Mouse (Mus musculus) layer of hippocampus, adult 9-11 months (tissue): ENCODE data around the gene Adamts3.

Source experiments
- DNase-seq: peaks from one replicate; pipeline ENCODE4 v3.0.0; 2022

Gene Adamts3

GRCm38 (mm10) chr5:89814552-89814951, 68.6 kb downstream of the Adamts3 start:
- DNase-seq = no peak

DNA sequence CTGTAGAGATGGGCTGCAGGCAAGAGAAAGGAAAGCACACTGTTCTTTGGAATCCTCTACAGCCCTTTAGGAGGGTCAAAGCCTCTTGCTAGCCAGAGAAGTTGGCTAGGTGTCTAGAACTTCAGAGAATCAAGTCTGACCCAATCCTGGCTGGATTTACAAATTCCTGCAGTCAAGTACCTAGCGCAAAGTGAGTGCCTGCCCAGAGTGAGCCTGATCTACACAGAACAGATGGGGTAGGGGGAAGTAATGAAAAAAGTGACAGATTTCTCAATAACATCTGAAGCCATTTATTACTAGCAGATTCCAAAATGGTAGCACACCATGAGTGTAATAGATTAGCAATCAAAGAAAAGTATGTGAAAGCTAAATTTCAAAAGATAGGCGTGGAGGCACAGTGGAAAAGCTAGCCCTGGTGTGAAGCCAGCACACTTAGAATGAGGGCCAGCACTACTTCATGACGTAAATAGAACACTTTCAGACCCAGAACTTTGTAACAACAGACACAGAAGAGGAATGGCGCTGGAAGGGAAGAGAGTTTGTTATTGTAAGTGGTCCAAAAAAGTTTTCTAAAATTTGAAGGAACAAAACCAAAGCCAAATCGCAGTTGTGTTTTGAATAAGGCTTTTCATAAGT, 82.8 kb downstream of the Adamts3 start:
- DNase-seq = no peak

- no peak for DNase-seq
These were observed 89.4 kb downstream of the Adamts3 start for GRCm38 (mm10) chr5:89793706-89794105.

GRCm38 (mm10) chr5:89784635-89785034, 98.5 kb downstream of the Adamts3 start:
- no peak for DNase-seq

- DNase-seq = no peak
These were observed 103.3 kb downstream of the Adamts3 start for GRCm38 (mm10) chr5:89779823-89780222.

- no peak for DNase-seq
These were observed 104.5 kb downstream of the Adamts3 start for GRCm38 (mm10) chr5:89778610-89779009.

GRCm38 (mm10) chr5:89777411-89777810, 105.7 kb downstream of the Adamts3 start:
- DNase-seq = no peak

DNA sequence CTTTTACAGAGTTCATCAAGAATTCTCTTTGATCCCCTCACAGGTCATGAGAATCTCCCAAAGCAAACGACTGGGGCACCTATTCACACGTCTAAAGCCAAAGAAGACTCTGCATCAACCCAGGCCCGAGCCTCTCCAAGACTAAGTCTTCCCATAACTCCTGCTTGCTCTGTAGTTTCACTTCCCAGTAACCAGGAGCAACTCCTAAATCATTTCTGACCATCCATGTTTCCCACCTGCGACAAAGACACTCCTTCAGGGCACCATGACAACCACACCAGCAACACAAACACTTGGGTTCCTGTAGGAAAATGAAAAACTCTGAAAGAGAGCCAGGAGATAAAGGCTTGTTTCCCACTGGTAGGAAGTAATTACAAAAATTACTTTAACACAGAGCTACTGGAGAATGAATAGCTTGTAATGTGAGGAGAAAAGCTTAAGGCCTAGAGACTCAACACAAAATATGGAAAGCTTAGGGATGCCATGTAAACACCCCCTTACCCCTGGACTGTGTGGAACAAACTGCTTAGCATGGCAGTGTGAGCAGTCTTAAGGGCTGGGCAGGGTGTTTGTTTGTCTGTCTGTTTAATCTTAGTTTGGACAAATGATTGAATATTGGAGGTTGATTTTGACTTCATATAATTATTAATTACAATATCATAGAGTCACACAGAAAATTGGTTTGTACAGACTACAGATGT, 112.3 kb downstream of the Adamts3 start:
- no peak for DNase-seq

DNA sequence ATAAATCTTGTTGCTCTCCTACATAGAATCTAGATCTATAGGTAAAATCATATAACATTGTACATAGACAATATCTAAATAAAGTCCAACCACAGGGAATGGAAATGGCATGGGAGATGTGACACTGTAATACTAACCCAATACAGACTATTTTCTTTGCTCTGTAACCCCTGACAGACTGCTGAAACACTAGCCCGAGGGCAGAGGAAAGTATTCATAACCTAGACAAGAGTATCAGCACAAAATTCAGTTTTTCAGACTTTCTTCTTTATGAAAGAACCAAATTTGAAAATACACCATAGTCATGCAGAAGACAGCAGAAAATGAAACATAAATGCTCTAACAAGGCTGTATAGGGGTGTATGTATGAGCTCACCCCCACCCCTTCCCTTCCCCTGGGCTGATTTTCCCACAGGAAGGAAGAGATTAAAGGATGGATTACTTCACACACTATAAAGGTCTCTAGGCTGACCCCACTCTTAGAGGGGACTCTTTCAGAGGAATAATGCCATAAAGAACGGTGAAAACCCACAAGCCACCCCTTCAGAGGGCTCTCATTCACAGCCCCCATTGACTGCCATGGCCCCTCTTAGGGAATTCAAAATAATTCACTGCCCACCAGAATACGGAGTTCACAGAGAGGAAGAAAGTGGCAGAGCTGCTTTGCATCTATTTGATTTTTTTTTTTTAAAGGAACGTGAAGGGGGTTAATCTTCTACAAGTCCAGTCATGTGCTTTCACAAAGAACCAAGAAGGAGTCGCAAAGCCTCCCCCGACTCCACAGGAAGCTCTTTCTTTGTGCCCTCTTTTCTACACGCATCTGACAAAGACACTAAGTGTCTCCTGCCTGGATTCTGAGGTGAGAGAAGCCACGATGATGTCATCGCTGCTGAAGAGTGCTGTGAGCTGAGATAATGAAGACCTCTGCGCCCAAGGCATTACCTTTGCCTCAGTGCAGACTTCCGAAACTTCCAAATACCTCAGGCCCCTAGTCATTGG, 119.6 kb downstream of the Adamts3 start:
- no peak for DNase-seq

- DNase-seq = no peak
These were observed 122.8 kb downstream of the Adamts3 start for GRCm38 (mm10) chr5:89760368-89760767.

GRCm38 (mm10) chr5:89751836-89752235, 131.3 kb downstream of the Adamts3 start:
- no peak for DNase-seq

DNA sequence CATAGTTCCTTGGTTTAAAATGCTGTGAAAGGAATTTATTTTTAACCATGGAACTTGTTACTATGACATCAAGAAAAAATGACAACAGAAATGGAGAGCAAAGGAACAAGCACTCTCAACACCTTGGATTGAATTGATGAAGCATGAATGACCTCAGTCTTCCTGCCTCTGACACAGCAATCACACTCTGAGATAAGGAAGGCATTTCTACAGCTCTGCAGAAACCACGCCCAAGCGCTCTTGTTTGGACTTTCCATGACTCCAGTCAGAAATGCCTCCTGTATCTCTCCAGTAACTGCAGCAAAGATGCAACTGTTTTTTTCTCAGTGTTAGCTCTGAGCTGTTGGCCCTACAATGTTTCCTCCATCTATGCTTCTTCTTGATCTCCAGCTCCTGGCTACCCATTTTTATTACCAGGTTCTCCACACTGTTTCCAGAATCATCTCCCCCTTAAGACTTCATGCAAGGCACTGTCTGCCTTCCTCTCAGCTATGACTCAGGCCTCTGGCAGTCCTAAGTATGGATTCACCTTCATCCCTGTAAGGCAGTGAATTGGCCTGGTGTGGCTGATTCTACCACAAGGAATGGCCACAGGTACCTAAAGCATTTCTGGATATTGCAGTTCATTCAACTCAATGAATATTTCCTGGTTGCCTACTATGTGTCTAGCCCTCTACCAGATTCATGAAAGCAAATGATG, 134.8 kb downstream of the Adamts3 start:
- DNase-seq = no peak

GRCm38 (mm10) chr5:89747149-89747659, 135.9 kb downstream of the Adamts3 start:
- DNase-seq = no peak

- no peak for DNase-seq
These were observed 138.0 kb downstream of the Adamts3 start for GRCm38 (mm10) chr5:89745112-89745511.

- DNase-seq = no peak
These were observed 148.4 kb downstream of the Adamts3 start for GRCm38 (mm10) chr5:89734759-89735158.

DNA sequence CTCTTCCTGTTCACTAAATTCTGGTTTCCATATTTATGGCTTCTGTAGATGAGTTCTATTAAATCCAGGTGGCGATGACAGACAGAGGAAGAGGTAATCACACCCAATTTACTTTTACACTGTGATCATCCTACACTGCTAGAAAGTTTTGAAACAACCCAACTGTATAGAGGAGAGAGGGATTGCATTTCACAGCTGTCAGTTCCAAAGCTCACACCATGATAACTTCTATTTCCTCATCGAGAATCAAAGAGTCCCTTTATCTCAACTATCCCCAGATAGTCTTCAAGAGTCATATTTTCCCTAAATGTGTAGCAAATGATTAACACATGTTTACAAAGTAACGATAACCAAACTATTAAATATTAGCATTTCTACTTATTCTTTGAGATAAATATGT, 152.7 kb downstream of the Adamts3 start:
- no peak for DNase-seq

DNA sequence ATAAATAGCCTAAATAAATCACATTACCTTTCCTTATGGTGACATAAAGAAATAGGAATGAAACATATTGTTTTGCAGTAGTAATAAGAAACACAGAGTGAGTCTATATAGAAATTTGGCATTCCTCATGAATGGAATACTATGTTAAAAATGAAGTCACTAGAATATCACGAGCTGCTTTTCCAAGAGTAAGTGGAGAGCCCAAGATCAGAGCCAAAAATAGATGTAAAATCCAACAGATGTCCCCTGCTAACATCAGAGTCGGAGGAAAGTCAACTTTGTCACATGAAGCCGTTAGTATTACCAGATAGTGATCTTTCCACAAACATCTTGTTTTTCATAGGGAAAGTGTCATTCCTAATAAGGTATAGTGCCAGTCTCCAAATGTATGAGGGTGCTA, 155.0 kb downstream of the Adamts3 start:
- no peak for DNase-seq

GRCm38 (mm10) chr5:89727497-89728057, 155.6 kb downstream of the Adamts3 start:
- no peak for DNase-seq

- DNase-seq = no peak
These were observed 168.6 kb downstream of the Adamts3 start for GRCm38 (mm10) chr5:89714552-89714951.

GRCm38 (mm10) chr5:89711116-89711859, 171.8 kb downstream of the Adamts3 start:
- DNase-seq = no peak

- no peak for DNase-seq
These were observed 173.7 kb downstream of the Adamts3 start for GRCm38 (mm10) chr5:89709459-89709858.
